In genomic region chr11:100628862-100629352, GRCm38 (mm10) we compare ENCODE assay signal across 12 mouse cellular contexts. TPM values are rescaled to one million over a fixed set of nuclear protein-coding genes. Genes with fewer than 3 reads are reported as not detected.
DNase-seq lines count a peak whose midpoint lies in the region; ATAC-seq and TF ChIP-seq lines count a peak whose summit lies in the region.
"Had no signal": no experiment of that assay in that cellular context is flagged by ENCODE, and none has a peak within 500 bp of the region (broad histone marks: within the 10 kb centered on the region; RNA-seq: fewer than 3 reads in every experiment).

No protein-coding gene starts in this region.

- H3K9ac ChIP-seq in embryonic facial prominence, embryonic 13.5 days: peak overlapping the region; percentile 60; the same call in 1 of the 2 replicates
- no peak overlapping the region for H3K9ac ChIP-seq in kidney, postnatal 0 days (ENCODE audit: low read depth, low read length)
- H3K9ac ChIP-seq: stomach, embryonic 15.5 days had no signal

- no peak for ATAC-seq in embryonic facial prominence, embryonic 13.5 days (ENCODE audit: insufficient number of reproducible peaks, insufficient read depth, low FRiP score, low TSS enrichment, low read depth)
- ATAC-seq in kidney, postnatal 0 days (replicated peaks; ENCODE audit: low FRiP score, low read depth): no peak
- ATAC-seq: Patski had no signal

- H3K27ac ChIP-seq in embryonic facial prominence, embryonic 13.5 days: no peak overlapping the region
- no peak overlapping the region for H3K27ac ChIP-seq in embryonic facial prominence, embryonic 10.5 days (replicated peaks)
- no peak overlapping the region for H3K27ac ChIP-seq in kidney, postnatal 0 days
- H3K27ac ChIP-seq: layer of hippocampus, adult 2 months; stomach, embryonic 15.5 days had no signal

- no peak overlapping the region for H3K4me3 ChIP-seq in embryonic facial prominence, embryonic 13.5 days
- no peak overlapping the region for H3K4me3 ChIP-seq in embryonic facial prominence, embryonic 10.5 days
- no peak overlapping the region for H3K4me3 ChIP-seq in kidney, postnatal 0 days (replicated peaks; ENCODE audit: low read depth, low read length)
- H3K4me3 ChIP-seq: layer of hippocampus, adult 2 months; stomach, embryonic 15.5 days had no signal

- H3K36me3 ChIP-seq in embryonic facial prominence, embryonic 13.5 days: peaks cover 37% of the 10 kb centered on the region
- H3K36me3 ChIP-seq in embryonic facial prominence, embryonic 10.5 days (replicated peaks): peaks cover 38% of the 10 kb centered on the region
- 0 out of 2 replicates have a peak, but pooled peaks cover 5% of the 10 kb centered on the region for H3K36me3 ChIP-seq in kidney, postnatal 0 days (ENCODE audit: insufficient read depth, low read length)

- no peak overlapping the region for H3K4me2 ChIP-seq in embryonic facial prominence, embryonic 13.5 days
- H3K4me2 ChIP-seq in kidney, postnatal 0 days (ENCODE audit: low read length): no peak overlapping the region
- H3K4me2 ChIP-seq: stomach, embryonic 15.5 days had no signal

- H3K4me1 ChIP-seq in embryonic facial prominence, embryonic 13.5 days: peaks cover 18% of the 10 kb centered on the region
- H3K4me1 ChIP-seq in embryonic facial prominence, embryonic 10.5 days: peaks cover 26% of the 10 kb centered on the region
- H3K4me1 ChIP-seq in kidney, postnatal 0 days (replicated peaks; ENCODE audit: insufficient read depth, low read length): no peaks in the 10 kb centered on the region; the same call in 1 of the 2 replicates

- no peak for TF ChIP-seq CTCF in kidney, postnatal 0 days (IDR thresholded peaks at IDR 0.05; ENCODE audit: low read depth)

- H3K9me3 ChIP-seq in embryonic facial prominence, embryonic 13.5 days: no peaks in the 10 kb centered on the region
- no peaks in the 10 kb centered on the region for H3K9me3 ChIP-seq in embryonic facial prominence, embryonic 10.5 days
- no peaks in the 10 kb centered on the region for H3K9me3 ChIP-seq in kidney, postnatal 0 days (replicated peaks; ENCODE audit: low read length)
- H3K9me3 ChIP-seq: stomach, embryonic 15.5 days had no signal

- no peak for DNase-seq in embryonic facial prominence, embryonic 10.5 days (ENCODE audit: low spot score)
- peak; percentile 51 for DNase-seq in kidney, postnatal 0 days (ENCODE audit: low spot score)
- DNase-seq in kidney, adult 18-20 months: no peak
- peak; percentile 57 to 58 for DNase-seq in right cerebral cortex, postnatal 10 days (ENCODE audit: low spot score in 2 of 2)
- no peak for DNase-seq in right cerebral cortex, postnatal 14 days
- DNase-seq in liver: no peak
- DNase-seq in thymus, adult 18-20 months: no peak
- DNase-seq: cerebellum, postnatal 36 days had no signal

- WGBS in embryonic facial prominence, embryonic 13.5 days: 57% methylated on average over 13 of the region's 13 CpGs
- 59% methylated on average over 13 of the region's 13 CpGs for WGBS in embryonic facial prominence, embryonic 10.5 days
- WGBS in kidney, postnatal 0 days: 27% methylated on average over 13 of the region's 13 CpGs

- H3K27me3 ChIP-seq in embryonic facial prominence, embryonic 13.5 days: peaks cover 5% of the 10 kb centered on the region; the same call in 1 of the 2 replicates
- 0 out of 2 replicates have a peak, but pooled peaks cover 8% of the 10 kb centered on the region for H3K27me3 ChIP-seq in embryonic facial prominence, embryonic 10.5 days (replicated peaks; ENCODE audit: low read depth, poor library complexity, severe bottlenecking)
- H3K27me3 ChIP-seq in kidney, postnatal 0 days (ENCODE audit: insufficient read depth, low read length): no peaks in the 10 kb centered on the region; the same call in 1 of the 2 replicates
- H3K27me3 ChIP-seq: stomach, embryonic 15.5 days had no signal

RNA-seq across cellular contexts. Expression of gene Dnajc7, which starts 8.9 kb away (rescaled TPM):
- polyA plus RNA-seq in embryonic facial prominence, embryonic 13.5 days (2015; fragmentation: Nextera tagmentation; extraction: Ambion mirVana): 277 and 293 TPM in 2 replicates
- 272 and 279 TPM in 2 replicates for polyA plus RNA-seq in embryonic facial prominence, embryonic 10.5 days (2016; fragmentation: Nextera tagmentation; extraction: Ambion mirVana)
- 142 and 151 TPM in 2 replicates for polyA plus RNA-seq in kidney, postnatal 0 days (2015; fragmentation: Nextera tagmentation; extraction: Ambion mirVana)

RNA-seq across cellular contexts. Expression of gene Nkiras2, which starts 9.9 kb away (rescaled TPM):
- 78.9 and 79.0 TPM in 2 replicates for polyA plus RNA-seq in embryonic facial prominence, embryonic 13.5 days (2015; fragmentation: Nextera tagmentation; extraction: Ambion mirVana)
- 77.2 and 81.4 TPM in 2 replicates for polyA plus RNA-seq in embryonic facial prominence, embryonic 10.5 days (2016; fragmentation: Nextera tagmentation; extraction: Ambion mirVana)
- polyA plus RNA-seq in kidney, postnatal 0 days (2015; fragmentation: Nextera tagmentation; extraction: Ambion mirVana): 52.6 and 54.0 TPM in 2 replicates

RNA-seq across cellular contexts. Expression of gene Cnp, which starts 54.2 kb away (rescaled TPM):
- 28.0 and 31.4 TPM in 2 replicates for polyA plus RNA-seq in embryonic facial prominence, embryonic 13.5 days (2015; fragmentation: Nextera tagmentation; extraction: Ambion mirVana)
- polyA plus RNA-seq in embryonic facial prominence, embryonic 10.5 days (2016; fragmentation: Nextera tagmentation; extraction: Ambion mirVana): 21.3 and 25.1 TPM in 2 replicates
- polyA plus RNA-seq in kidney, postnatal 0 days (2015; fragmentation: Nextera tagmentation; extraction: Ambion mirVana): 23.7 and 24.2 TPM in 2 replicates

Comparison
In these comparisons a context has a peak if more than half of its experiments do, and no peak if none do; other contexts are left out.
1. DNase-seq: peak in kidney, postnatal 0 days (single experiment) and right cerebral cortex, postnatal 10 days (2 of 2); none in embryonic facial prominence, embryonic 10.5 days (single experiment), kidney, adult 18-20 months (single experiment), right cerebral cortex, postnatal 14 days (single experiment), liver (single experiment) and thymus, adult 18-20 months (0 of 2).